Mouse (Mus musculus) erythroid progenitor cell, adult 5-6 weeks (primary cell): ENCODE data around the gene 4930550L24Rik. TPM values are rescaled to one million over a fixed set of nuclear protein-coding genes. Genes with fewer than 3 reads are reported as not detected.

ENCODE experiments used
- ATAC-seq: replicated peaks from 2 replicates; pipeline ENCODE4 v1.8.0; 2016; ENCODE audit warnings: moderate number of reproducible peaks, mild to moderate bottlenecking, moderate TSS enrichment, inconsistent platforms; ENCODE audit not compliant: poor library complexity, low FRiP score, severe bottlenecking
- total RNA-seq, 2 experiments: library from RNA; stranded (forward) in 1 of 2; stranded (reverse) in 1 of 2; fragments of 150-400 nt in 1 of 2; fragments of 186-747, 209-891 nt in 1 of 2; gene quantifications; 2 replicates each; pipeline versions ENCODE4 v1.2.3 to v1.2.4; 2015 to 2017; ENCODE audit warnings: low replicate concordance in 2 of 2

The 4930550L24Rik gene
- total RNA-seq (2015; ENCODE audit: low replicate concordance) (not detected in 2 replicates), total RNA-seq (2017; ENCODE audit: low replicate concordance) (not detected in 2 replicates)

- ATAC-seq: no peak
These were observed at the start of gene 4930550L24Rik for GRCm38 (mm10) chrX:58909060-58909459. TSS of gene 4930550L24Rik (plus strand) at chrX:58909360.

DNA sequence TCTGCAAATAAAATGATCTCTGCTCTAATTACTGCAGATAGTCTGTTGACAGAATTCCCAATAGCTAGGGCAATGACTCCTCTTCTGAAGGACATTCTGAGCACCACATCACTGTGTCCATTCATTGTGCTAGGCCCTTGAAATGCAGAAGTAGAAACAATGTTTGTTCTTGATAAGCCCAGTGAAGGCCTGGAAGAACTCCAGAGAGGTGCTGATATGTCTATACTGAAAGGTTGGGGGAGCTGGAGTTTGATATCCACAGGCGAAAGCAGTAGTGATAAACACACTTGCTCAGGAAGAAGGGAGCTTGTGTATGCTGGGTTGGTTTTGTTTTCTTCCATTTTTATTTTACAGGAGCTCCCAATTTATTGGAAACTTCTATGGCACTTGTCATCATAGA is 8.4 kb upstream of the 4930550L24Rik start:
- ATAC-seq: no peak

- no peak for ATAC-seq
These were observed 58.8 kb downstream of the 4930550L24Rik start for GRCm38 (mm10) chrX:58967969-58968368.
